Mouse (Mus musculus) bone marrow macrophage, adult 2 months (primary cell): ENCODE results near the gene Cox7b.

Source experiments
- CTCF ChIP-seq: IDR thresholded peaks from 2 replicates; pipeline ENCODE4 v1.5.1; 2012; ENCODE audit warnings: low read depth, mild to moderate bottlenecking, low read length, moderate library complexity
- POLR2A ChIP-seq: IDR thresholded peaks from 2 replicates; pipeline ENCODE4 v1.6.1; 2012; ENCODE audit warnings: mild to moderate bottlenecking, low read depth, low read length, borderline replicate concordance

DNA sequence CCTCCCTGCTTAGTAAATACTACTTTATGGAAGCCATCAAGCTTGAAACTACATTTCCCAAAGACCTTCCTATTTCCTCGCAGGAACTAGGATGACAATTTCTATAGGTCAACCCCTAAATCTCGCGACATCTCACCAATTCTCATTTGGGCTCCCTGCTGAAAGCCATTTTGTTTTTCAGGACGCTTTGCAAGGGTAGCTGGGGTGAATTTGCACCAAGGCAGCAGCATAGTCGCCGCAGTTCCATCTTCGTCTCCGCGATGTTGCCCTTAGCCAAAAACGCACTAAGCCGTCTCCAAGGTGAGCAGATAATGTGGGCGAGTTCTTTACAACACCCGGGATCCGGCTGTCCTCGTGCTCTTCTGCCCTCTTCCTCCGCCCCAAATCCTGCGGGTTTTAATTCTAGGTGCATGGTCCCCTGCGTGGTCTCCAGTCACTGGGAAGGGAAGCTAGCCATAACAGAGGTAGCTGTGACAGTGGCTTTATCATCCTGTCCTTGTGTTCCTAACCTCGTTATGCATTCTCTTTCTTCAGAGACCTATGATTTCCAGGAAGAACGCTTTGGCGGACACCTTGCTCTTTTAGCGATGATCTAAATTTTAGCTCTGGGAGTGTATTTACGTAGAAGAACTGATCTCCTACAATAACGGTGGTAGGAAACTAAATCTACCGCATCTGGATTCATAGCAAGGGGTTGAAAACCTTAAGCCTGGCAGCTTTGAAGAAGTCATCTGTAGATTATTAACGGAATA, at the start of gene Cox7b:
- TF ChIP-seq CTCF, result no peak
- TF ChIP-seq POLR2A, result no peak
